Mouse (Mus musculus): Measurements from ENCODE around the gene Nphp3.

Gene Nphp3

DNA sequence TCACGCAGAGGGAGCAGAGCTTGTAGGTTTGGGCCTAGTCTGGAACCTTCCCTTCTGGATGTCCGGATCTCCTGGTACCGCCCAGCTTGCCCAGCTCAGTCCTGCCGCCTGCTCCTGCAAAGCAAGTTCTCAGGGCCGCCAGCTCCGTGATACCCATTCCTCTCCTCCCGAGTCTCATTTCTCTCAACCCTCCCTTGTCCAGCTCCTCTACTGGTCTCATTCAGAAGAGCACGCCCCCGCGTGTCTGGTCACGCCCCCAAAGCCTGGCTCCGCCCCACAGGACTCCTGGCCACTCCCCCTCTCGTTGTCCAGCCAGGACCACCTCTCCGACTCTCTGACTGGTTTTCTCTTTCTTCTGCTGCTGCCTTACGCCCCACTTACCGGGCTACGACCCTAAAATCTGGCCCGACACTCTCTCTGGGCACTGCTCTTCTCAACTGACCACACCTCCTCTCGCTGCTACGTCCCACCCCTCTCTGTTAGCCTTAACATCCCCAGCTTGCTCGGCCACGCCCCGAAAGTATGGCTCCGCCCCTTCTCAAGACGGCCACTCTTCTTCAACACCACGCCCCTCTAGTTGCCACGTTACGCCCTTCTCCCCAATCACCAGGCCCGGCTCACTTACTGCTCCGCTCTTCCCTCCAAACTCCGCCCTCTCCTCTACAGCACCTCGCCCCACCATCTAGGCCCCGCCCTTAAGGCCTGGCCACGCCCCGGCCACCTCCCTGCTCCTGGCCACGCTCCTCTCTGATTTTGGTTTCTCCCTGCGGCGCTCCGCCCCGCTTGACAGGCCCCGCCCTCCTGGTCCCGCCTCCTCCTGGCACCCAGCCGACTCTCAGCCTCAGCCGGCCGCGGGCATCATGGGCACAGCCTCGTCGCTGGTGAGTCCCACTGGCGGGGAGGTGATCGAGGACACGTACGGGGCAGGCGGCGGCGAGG, at the start of gene Nphp3:
Gene Nphp3, plus strand, starts transcription at position 624 of the 939 bp plus-strand sequence.
- in situ Hi-C loops (cut with MboI, MseI): loop anchor here (5.0 kb wide), 1 partner anchor 60 kb away; the partner anchor contains the start of genes Acad11 and Uba5

DNA sequence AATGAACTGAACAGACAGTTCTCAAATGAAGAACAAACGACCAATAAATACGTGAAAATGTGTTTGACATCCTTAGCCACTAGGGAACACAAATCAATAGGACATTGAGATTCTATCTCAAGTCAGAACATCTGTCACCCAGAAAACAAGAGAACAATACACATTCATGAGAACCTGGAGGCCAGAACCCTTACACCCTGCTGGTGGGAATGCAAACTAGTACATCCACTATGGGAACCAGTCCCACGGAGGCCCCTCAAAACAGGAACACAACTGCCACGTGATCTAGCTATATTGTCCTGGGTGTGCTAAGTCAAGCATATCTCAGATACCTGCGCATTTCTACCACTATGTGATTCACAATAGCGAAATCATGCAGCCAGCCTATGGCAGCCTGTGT, 43.6 kb upstream of the Nphp3 start:
- in situ Hi-C loops (cut with MboI, MseI): no loop called here

DNA sequence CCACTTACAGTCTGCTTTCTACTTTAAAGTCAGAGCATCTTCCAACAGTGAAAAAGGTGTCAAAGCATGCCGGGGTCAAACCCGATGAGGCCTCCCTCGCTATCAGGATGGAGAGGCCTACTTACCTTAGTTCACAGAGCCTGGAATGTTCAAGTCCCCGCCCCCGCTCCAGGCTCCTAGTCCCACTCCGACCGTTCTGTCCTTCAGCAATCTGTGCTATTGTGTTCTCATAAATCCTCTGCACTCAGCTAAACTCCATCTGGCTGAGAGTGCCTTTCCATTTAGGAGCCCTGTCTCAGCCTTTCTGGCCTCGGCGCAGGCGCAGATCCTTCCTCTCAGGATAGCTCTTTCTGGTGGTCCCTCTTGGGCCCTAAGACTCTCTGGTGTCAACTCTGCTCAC, 42.4 kb upstream of the Nphp3 start:
- in situ Hi-C loops (cut with MboI, MseI): no loop called here

DNA sequence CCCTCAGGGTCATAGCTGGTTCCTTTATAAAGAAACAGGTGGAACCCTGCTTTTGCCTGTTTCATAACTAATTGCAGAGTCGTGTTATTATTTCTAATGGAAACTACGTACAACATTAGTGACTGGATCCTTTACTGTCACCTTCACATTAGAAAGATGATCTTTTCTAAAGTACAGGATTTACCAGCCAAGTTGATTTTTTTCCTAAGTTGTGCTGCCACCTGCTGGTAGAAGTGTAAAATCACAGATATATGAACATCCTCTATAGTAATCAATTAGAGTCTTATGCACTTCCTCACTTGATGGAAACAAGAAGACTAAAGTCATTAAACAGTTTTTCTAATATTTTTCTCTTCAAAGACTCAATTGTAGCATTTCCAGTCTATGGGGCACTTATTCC, 5.8 kb upstream of the Nphp3 start:
- in situ Hi-C loops (cut with MboI, MseI): loop anchor here (5.0 to 25.0 kb wide), 5 partner anchors 219 to 622 kb away; partner anchors contain the start of gene Bfsp2

DNA sequence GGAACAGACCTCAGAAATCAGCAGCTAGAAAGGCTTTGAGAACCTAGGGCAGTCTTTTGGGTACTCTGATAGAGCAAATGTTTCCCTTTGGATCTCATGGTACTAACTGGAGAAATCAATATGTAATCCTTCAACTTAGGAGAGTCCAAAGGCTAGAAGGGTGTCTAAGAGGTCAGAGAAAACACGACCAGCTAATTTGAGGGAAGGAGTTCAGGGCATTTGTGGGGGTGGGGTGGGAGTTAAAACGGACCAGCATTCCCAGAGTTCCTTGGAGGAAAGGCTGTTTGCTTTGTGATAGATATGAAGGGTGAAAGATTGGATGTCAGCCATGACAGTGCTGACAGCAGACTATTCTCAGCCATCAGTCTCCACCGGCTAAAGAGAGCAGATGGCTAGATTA, 1.7 kb upstream of the Nphp3 start:
- in situ Hi-C loops (cut with MboI, MseI): loop anchor here (5.0 kb wide), 1 partner anchor 62 kb away; the partner anchor contains the start of genes Acad11 and Uba5

DNA sequence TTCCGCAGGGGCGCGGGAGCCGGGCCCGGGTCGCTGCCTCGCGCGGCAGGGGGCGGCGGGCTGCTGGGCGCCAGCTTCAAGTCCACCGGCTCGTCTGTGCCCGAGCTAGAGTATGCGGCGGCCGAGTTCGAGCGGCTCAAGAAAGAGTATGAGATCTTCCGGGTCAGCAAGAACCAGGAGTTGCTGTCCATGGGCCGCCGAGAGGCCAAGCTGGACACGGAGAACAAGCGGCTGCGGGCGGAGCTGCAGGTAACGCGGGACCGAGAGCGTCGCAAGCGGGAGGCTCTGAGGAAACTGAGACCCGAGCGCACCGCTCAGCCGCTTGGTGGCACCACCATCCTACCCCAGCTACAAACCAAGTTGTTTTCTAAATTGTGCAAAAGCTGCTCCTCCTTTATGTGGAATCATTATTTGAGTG, 578 bp downstream of the Nphp3 start:
- in situ Hi-C loops (cut with MboI, MseI): loop anchor here (5.0 kb wide), 1 partner anchor 59 kb away; the partner anchor contains the start of genes Acad11 and Uba5

DNA sequence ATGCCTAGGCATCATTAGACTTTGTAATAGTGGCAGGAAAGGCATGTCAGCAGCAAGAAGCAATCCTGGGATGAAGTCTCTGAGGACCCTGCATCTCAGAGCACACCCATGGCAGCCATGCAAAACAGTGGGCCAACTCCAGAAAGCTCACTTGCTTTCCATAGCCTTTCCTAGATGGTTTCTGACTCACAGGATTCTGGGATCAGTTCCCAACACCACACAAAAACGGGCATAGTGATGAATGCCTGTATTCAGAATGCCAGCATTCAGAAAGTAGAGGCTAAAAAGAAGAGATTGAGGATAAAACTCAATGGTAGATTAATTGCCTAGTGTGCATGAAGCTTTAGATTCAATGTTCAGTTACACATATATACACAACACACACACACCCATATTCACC, 12.2 kb downstream of the Nphp3 start:
- in situ Hi-C loops (cut with MboI, MseI): loop anchor here (10.0 kb wide), 1 partner anchor 620 kb away; no protein-coding TSS in a partner anchor

DNA sequence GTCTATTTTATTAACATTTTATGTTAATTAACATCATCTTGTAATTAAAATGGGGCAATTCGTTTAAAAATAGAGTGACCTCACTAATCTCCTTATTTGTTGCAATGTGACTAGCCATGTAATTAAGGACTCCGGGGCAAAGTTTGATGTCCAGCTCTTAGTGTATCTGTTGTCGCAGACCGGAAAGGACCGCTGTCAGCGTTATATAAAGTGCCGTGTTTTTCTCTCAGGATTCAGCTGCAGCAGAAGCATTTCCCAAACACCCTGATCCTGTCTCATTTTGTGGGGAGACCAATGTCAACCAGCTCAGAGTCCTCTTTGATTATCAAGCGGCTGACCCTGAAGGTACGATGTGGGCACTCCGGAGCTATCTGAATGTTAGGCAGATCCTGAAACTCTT, 18.7 kb downstream of the Nphp3 start:
- in situ Hi-C loops (cut with MboI, MseI): no loop called here

DNA sequence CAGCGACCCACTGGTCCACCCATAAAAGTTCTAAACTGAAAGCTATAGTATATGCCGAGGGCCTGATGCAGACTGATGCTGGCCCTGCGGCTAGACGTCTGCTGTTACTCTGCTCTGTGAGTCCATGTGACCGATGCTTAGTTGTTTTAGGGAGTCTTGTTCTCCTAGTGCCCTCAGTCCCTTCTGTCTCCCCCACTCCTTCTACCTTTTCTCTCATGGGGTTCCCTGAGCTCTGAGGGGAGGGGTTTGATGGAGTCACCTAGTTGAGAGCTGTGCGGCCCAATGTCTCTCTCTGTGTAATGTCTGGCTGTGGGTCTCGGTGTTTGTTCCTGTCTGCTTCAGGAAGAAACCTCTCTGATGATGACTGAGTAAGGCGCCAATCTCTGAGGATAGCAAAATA, 24.8 kb downstream of the Nphp3 start:
- in situ Hi-C loops (cut with MboI, MseI): no loop called here

DNA sequence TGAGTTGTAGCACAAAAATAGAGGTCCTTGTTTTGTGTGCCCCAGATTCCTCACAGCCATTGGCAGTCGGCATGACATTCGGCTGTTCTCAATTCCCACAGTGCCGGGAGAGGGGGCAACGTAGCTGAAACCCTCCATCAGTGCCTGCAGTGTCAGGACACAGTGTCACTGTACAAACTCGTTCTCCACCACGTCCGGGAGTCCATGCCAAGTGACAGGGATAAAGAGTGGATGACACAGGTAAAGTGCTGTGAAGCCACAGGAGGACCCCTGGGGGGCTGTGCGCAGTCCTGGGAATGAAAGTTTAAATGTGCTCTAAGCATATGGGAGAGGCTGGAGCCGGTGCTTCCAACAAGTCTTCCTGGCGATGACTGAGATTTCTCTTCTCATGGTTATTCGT, 27.5 kb downstream of the Nphp3 start:
- in situ Hi-C loops (cut with MboI, MseI): no loop called here

DNA sequence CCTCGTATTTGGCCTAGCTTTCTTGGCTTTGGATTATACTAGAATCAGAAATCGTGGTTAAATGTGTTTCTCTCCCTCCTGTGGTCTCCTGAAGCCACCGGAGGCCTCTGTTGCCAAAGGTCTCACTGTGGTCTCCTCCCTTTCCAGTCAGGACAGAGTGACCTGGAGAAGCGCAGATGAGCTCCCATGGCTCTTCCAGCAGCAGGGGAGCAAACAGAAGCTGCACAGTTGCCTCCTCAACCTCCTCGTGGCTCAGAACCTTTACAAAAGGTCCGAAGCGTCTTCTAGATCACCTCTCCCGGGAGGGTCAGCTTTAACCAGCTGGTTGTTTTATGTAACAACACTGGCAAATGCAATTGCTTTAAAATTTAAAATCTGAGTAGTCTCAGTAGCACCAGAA, 31.9 kb downstream of the Nphp3 start:
- in situ Hi-C loops (cut with MboI, MseI): no loop called here

DNA sequence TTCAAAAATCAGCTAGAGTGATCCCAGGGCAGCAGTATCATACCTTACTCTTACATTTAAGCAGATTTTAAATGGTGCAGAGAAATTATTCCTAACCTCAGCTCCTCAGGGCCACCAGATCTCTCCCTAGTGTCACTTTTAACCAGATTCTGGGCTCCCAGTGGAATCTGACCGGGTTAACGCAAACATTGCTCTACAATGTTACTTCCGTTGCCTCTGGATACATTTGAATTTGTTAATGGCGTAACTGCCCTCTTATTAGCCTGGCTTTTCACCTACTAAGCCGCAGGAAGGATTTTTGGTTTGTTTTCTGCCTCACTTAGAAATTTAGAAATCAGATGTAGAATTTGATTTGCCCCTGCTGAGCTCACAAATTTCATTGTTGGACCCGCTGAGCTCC, 32.4 kb downstream of the Nphp3 start:
- in situ Hi-C loops (cut with MboI, MseI): no loop called here

DNA sequence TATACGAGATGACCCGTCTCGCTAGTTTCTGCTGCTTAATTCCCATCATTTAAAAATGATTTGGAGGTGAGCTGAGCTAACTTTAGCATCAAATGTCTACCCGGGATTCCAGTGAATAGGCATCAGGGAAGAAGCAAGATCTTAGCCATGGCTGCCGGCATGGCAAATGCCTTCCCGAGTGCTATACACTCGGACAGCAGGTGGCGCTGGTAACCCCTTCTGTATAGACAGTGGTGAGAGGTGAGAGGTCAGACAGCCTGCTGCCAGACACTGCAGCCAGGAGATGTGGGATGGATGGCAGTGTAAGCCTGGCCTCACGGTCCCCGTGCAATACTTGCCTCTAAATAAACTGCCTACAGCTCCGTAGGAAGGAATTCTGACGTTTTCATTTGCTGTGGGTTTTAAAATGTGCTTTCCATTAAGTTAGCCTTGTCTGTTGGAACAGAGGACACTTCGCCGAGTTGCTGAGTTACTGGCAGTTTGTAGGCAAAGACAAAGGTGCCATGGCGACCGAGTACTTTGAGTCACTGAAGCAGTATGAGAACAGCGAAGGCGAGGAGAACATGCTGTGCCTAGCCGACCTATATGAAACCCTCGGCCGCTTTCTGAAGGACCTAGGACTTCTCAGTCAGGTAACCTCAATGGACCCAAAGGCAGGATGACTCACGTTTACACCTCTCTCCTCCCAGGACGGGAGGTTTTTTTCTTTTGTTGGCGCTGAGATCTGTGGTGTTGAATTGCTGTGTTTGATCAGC, 33.1 kb downstream of the Nphp3 start:
- in situ Hi-C loops (cut with MboI, MseI): no loop called here

DNA sequence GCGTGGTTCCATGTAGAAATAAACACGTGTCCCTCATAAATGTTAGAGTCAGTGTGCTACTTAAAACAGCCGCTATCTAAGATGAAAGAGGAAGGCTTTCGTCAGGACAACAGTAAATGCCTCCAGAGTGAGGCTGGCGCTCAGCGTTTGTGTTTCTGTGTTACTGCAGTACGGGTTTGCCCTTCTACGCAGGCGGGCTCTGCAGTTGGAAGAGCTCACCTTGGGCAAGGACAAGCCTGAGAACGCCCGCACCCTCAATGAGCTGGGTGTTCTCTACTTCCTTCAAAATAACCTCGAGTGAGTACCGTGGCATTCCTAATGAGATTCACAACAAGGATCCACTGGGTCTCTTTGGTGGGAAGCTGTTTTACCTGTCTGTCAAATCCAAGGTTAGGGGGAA, 35.9 kb downstream of the Nphp3 start:
- in situ Hi-C loops (cut with MboI, MseI): no loop called here

DNA sequence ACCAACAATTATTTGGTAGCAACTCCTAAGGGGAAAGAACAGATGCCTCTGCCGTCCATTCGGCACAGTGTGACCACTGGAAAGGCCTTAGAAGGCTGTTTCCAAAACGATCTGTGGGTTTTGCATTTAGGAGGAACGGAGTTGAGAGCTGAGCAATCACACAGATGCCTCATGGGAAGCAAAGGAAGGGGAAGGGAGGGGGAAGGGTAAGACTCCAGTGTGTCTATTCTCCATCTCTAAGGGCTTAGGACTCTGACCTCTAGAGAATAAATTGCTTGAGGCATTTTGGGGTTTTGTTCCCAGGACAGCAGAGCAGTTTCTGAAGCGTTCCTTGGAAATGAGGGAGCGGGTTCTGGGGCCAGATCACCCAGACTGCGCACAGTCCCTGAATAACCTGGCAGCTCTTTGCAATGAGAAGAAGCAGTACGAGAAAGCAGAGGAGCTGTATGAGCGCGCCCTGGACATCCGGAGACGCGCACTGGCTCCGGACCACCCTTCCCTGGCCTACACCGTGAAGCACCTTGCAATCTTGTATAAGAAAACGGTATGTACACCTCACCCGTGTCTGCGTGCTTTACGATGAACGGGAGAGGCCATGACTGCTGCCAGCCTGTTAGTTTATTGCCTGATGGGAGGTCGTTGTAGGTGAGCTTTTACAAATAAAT, 36.8 kb downstream of the Nphp3 start:
- in situ Hi-C loops (cut with MboI, MseI): no loop called here

DNA sequence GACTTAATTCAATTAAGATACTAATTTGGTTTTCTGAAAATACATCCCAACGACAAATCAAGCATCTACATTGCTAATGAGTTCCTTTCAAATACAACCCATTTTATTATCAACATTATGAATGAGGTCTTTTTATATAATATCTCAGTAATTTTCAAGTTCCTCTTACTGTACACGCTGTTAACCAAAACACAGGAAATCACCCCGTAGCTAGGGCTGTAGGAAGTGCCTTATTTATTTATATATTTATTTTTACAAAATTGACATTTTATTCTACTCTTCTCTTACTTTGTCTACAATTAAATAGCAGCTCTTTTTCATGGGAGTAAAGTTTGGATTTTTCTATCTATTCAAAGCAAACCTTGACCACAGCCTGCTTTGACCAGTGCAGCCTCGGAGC, 37.4 kb downstream of the Nphp3 start:
- in situ Hi-C loops (cut with MboI, MseI): no loop called here

DNA sequence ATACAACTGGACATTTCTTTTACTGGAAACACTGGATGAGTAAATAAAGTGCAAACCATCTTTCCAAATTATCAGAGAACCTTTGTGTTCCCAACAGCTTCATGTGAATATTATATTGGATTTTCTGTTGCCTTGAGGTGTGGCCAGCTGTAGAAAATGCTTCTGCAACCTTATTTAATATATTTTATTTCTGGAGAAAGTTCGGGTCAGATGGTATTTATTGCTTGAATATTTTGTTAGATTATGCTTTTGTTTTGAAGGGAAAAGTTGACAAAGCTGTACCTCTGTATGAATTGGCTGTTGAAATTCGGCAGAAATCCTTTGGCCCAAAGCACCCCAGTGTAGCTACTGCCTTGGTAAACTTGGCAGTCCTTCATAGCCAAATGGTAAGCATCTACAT, 38.0 kb downstream of the Nphp3 start, which contains the start of gene Gm28305:
Gene Gm28305, plus strand, starts transcription at position 301 of the 400 bp plus-strand sequence.
- in situ Hi-C loops (cut with MboI, MseI): no loop called here

DNA sequence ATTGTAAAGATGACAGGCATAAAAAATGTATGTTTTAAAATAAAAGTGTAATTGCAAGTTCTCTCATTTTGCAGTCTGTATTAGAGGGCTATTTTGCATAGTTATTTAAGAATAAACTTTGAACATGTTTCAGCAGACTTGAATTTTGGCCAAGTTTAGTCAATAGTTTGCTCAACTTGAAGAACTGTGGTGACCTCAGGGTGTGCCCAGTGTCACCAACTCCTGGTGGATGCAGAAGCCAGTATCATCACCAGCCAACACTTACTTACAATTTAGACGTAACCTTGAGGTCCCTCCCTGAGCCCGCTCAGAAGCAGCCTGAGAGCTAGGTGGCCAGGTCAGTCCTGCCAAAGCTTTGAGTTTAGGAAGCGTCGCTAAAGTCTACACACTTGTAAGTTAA, 41.3 kb downstream of the Nphp3 start:
- in situ Hi-C loops (cut with MboI, MseI): no loop called here

DNA sequence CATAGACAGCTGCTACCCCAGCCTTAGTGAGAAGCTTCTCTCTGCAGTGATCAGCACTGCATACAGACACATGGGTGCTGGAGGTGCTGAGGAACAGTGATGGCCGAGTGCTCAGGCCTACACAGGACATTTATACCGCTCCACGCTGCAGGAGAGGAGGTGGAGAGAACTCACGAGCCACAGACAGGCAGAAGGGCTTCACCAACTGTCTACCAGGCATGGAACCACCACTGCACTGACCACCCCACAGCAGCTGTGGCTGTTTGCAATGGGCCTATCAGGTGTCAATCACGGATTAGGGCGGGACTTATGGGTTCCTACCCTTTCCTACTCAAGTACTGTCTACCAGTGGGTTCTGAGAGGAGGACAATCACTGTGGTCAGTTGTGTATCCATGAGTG, 48.7 kb downstream of the Nphp3 start:
- in situ Hi-C loops (cut with MboI, MseI): no loop called here

DNA sequence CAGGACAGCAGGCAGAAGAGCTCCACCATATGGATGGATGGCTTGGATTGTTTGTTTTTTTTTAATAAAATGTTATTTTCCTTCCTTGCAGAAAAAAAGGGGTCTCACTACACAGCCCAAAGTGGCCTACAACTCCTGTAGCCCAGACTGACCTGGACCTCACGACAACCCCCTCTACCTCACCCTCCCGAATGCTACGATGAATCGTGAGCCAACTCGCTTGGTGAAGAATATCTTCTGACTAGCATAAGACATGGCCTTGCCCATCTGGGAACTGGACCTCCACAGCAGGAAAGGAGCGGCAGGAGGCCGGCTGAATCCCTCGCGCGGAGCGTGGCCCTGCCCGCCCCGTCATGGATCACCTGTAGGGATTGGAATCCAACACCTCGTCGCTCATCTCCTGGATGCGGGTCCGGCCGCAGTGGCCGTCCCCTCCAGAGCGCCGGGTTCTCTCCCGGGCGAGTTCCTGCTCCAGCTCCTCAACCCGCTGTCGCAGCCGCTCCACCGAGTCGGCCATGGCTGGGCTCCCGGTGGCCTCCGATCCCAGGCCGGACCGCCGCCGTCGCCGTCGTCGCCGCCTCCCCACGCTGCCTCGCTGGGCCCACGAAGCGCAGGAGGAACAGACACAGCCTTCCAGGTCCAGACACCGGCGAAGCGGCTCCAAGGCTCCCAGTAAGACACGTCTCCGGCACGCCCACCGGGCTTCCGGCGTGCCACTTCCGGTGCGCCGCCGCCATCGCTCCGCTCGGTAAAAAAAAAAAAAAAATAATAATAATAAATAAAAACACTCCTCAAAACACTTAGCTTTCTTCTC, 60.3 kb downstream of the Nphp3 start, which contains the start of gene Uba5:
Gene Uba5, minus strand, starts transcription at position 705 of the 814 bp plus-strand sequence.
- in situ Hi-C loops (cut with MboI, MseI): loop anchor here (5.0 kb wide), 1 partner anchor 60 kb away; the partner anchor contains the start of gene Nphp3
